ENCODE assay signal across 13 mouse cellular contexts in the genomic region with DNA sequence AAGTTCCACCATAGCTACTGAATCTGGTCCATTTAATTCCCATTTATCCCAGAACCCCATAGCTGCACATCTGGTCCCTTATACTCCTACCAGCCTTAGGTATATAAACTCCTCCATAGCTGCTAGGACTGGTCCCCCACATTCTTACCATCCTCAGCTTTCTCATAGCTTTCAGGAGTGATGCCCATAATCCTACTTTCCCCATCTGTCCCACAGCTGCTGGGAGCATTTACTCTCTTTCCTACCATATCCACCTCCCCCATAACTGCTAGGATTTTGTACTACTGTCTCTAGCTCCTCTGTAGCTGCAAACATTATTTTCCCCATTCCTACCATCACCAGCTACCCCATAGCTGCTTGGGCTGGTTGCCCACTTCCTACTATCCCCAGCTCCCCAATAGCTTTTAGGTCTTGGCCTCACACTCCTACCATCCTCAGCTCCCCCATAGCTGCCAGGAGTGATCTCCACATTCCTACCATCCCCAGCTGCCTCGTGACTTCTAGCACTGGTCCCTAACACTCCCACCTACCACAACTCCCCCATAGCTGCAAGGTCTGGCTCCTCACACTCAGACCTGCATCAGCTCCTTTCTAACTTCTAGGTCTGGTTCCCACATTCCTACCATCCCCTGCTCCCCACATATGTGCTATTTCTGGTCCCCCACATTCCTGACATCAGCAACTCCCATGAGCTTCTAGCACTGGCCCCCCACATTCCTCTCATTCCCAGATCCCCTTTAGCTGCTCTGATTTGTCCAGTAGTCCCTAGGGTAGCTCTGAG.
"Had no signal": no experiment of that assay in that cellular context is flagged by ENCODE, and none has a peak within 500 bp of the region (broad histone marks: within the 10 kb centered on the region; RNA-seq: fewer than 3 reads in every experiment).

No protein-coding gene starts in this region.

- H3K9ac ChIP-seq: kidney, embryonic 15.5 days; limb, embryonic 12.5 days; liver, embryonic 14.5 days; midbrain, embryonic 12.5 days; neural tube, embryonic 13.5 days had no signal

- H3K27ac ChIP-seq: kidney, embryonic 15.5 days; limb, embryonic 12.5 days; liver, embryonic 14.5 days; midbrain, embryonic 12.5 days; neural tube, embryonic 13.5 days; stomach, postnatal 0 days had no signal

- H3K4me1 ChIP-seq: kidney, embryonic 15.5 days; limb, embryonic 12.5 days; midbrain, embryonic 12.5 days; neural tube, embryonic 13.5 days had no signal

- H3K9me3 ChIP-seq: kidney, embryonic 15.5 days; limb, embryonic 12.5 days; midbrain, embryonic 12.5 days; neural tube, embryonic 13.5 days had no signal

- H3K4me3 ChIP-seq: kidney, embryonic 15.5 days; limb, embryonic 12.5 days; midbrain, embryonic 12.5 days; neural tube, embryonic 13.5 days had no signal

- ATAC-seq: intestine, embryonic 16.5 days; midbrain, embryonic 16.5 days had no signal

- DNase-seq: kidney, adult 2 months; kidney, postnatal 14 days; lung, adult 18-20 months; thymus, adult 18-20 months; thymus, postnatal 14 days had no signal

- H3K27me3 ChIP-seq: kidney, embryonic 15.5 days; limb, embryonic 12.5 days; midbrain, embryonic 12.5 days; neural tube, embryonic 13.5 days had no signal

- H3K36me3 ChIP-seq: kidney, embryonic 15.5 days; limb, embryonic 12.5 days; midbrain, embryonic 12.5 days; neural tube, embryonic 13.5 days had no signal

- H3K4me2 ChIP-seq: kidney, embryonic 15.5 days; limb, embryonic 12.5 days; midbrain, embryonic 12.5 days; neural tube, embryonic 13.5 days had no signal
